18 mouse cellular contexts compared by ENCODE assay signal in genomic region chr10:76255617-76256016, GRCm38 (mm10). TPM values are rescaled to one million over a fixed set of nuclear protein-coding genes. Genes with fewer than 3 reads are reported as not detected.
A peak's percentile ranks its signal among the peaks of the same experiment; 100 is the strongest.
DNase-seq lines count a peak whose midpoint lies in the region; ATAC-seq and TF ChIP-seq lines count a peak whose summit lies in the region.
"Had no signal": no experiment of that assay in that cellular context is flagged by ENCODE, and none has a peak within 500 bp of the region (broad histone marks: within the 10 kb centered on the region; RNA-seq: fewer than 3 reads in every experiment).

No protein-coding gene starts in this region.

- no peak for TF ChIP-seq CTCF in brain, embryonic 14.5 days (IDR thresholded peaks at IDR 0.05; ENCODE audit: borderline replicate concordance, extremely low read depth, insufficient read depth, insufficient read length)
- no peak for TF ChIP-seq CTCF in lung, postnatal 0 days (IDR thresholded peaks at IDR 0.05)

- 49% methylated on average over 6 of the region's 6 CpGs for WGBS in heart, embryonic 14.5 days
- 64% methylated on average over 6 of the region's 6 CpGs for WGBS in limb, embryonic 13.5 days
- whole genome bisulfite sequencing in limb, embryonic 10.5 days, result 81% methylated on average over 6 of the region's 6 CpGs
- WGBS in lung, postnatal 0 days, result 57% methylated on average over 6 of the region's 6 CpGs

- no peak overlapping the region for H3K9ac ChIP-seq in heart, embryonic 14.5 days (ENCODE audit: low read length)
- H3K9ac ChIP-seq in limb, embryonic 13.5 days, result no peak overlapping the region
- no peak overlapping the region for H3K9ac ChIP-seq in lung, postnatal 0 days (replicated peaks; ENCODE audit: low read depth)

- no peaks in the 10 kb centered on the region for H3K9me3 ChIP-seq in heart, embryonic 14.5 days (ENCODE audit: control insufficient read depth, low read length)
- H3K9me3 ChIP-seq in limb, embryonic 13.5 days, result no peaks in the 10 kb centered on the region
- H3K9me3 ChIP-seq in limb, embryonic 10.5 days (replicated peaks), result no peaks in the 10 kb centered on the region
- no peaks in the 10 kb centered on the region for H3K9me3 ChIP-seq in lung, postnatal 0 days (ENCODE audit: low read length)

- no peaks in the 10 kb centered on the region for H3K27me3 ChIP-seq in heart, embryonic 14.5 days (ENCODE audit: control insufficient read depth, insufficient read depth, low read length)
- H3K27me3 ChIP-seq in limb, embryonic 13.5 days, result no peaks in the 10 kb centered on the region
- no peaks in the 10 kb centered on the region for H3K27me3 ChIP-seq in limb, embryonic 10.5 days (ENCODE audit: low read depth, poor library complexity, severe bottlenecking)
- no peaks in the 10 kb centered on the region for H3K27me3 ChIP-seq in lung, postnatal 0 days (replicated peaks; ENCODE audit: insufficient read depth, low read length)

- ATAC-seq in heart, embryonic 14.5 days (ENCODE audit: insufficient number of reproducible peaks, insufficient read depth, low FRiP score, low read depth), result no peak
- ATAC-seq in limb, embryonic 13.5 days (ENCODE audit: low FRiP score, low read depth), result no peak
- ATAC-seq in lung, postnatal 0 days, result no peak
- ATAC-seq: CD4-positive, CD25-positive, alpha-beta regulatory T cell, adult 4 months; forebrain, embryonic 16.5 days; intestine, embryonic 16.5 days had no signal

- H3K27ac ChIP-seq in heart, embryonic 14.5 days (replicated peaks in 1 of 2; ENCODE audit: control insufficient read depth in 1 of 2, insufficient read depth in 1 of 2, low read depth in 2 of 2, low read length in 2 of 2), result peak overlapping the region; percentile 10 to 31; a peak in 1 of 4 replicates
- H3K27ac ChIP-seq in limb, embryonic 13.5 days, result peak overlapping the region; percentile 28; the same call in 1 of the 2 replicates
- H3K27ac ChIP-seq in limb, embryonic 10.5 days, result no peak overlapping the region
- no peak overlapping the region for H3K27ac ChIP-seq in lung, postnatal 0 days (ENCODE audit: low read length)

- no peak for TF ChIP-seq EP300 in lung, postnatal 0 days (IDR thresholded peaks at IDR 0.05)

- H3K4me2 ChIP-seq in heart, embryonic 14.5 days (ENCODE audit: low read length), result no peak overlapping the region
- H3K4me2 ChIP-seq in limb, embryonic 13.5 days (replicated peaks), result no peak overlapping the region
- no peak overlapping the region for H3K4me2 ChIP-seq in lung, postnatal 0 days (replicated peaks; ENCODE audit: low read depth, low read length)
- H3K4me2 ChIP-seq: midbrain, embryonic 11.5 days had no signal

- no peak overlapping the region for H3K4me3 ChIP-seq in heart, embryonic 14.5 days (ENCODE audit: control insufficient read depth in 1 of 2, insufficient read depth in 1 of 2, low read depth in 1 of 2, low read length in 2 of 2)
- H3K4me3 ChIP-seq in limb, embryonic 13.5 days, result no peak overlapping the region
- H3K4me3 ChIP-seq in limb, embryonic 10.5 days, result no peak overlapping the region
- H3K4me3 ChIP-seq in lung, postnatal 0 days (ENCODE audit: low read depth, low read length), result no peak overlapping the region
- H3K4me3 ChIP-seq: erythroblast, embryonic 14.5 days had no signal

- intact Hi-C loops in heart, postnatal 14 days (cut with DNase I), result loop anchor here (2.0 kb wide), 1 partner anchor 17 kb away; no protein-coding TSS in a partner anchor

- TF ChIP-seq POLR2A in brain, embryonic 14.5 days (IDR thresholded peaks at IDR 0.05; ENCODE audit: borderline replicate concordance, extremely low read depth, insufficient read depth, insufficient read length, poor library complexity, severe bottlenecking), result no peak

- no peaks in the 10 kb centered on the region for H3K36me3 ChIP-seq in heart, embryonic 14.5 days (ENCODE audit: control insufficient read depth, insufficient read depth, low read length)
- peaks cover 9% of the 10 kb centered on the region; the same call in 1 of the 2 replicates for H3K36me3 ChIP-seq in limb, embryonic 13.5 days
- H3K36me3 ChIP-seq in limb, embryonic 10.5 days, result peaks cover 3% of the 10 kb centered on the region; the same call in 1 of the 2 replicates
- no peaks in the 10 kb centered on the region for H3K36me3 ChIP-seq in lung, postnatal 0 days (ENCODE audit: insufficient read depth, low read length)

- peaks cover 20 to 33% of the 10 kb centered on the region in 2 experiments for H3K4me1 ChIP-seq in heart, embryonic 14.5 days (ENCODE audit: control insufficient read depth in 2 of 2, insufficient read depth in 2 of 2, low read length in 2 of 2)
- peaks cover 16% of the 10 kb centered on the region for H3K4me1 ChIP-seq in limb, embryonic 13.5 days
- peaks cover 17% of the 10 kb centered on the region for H3K4me1 ChIP-seq in limb, embryonic 10.5 days
- H3K4me1 ChIP-seq in lung, postnatal 0 days (ENCODE audit: insufficient read depth, low read depth, low read length), result peaks cover 11% of the 10 kb centered on the region; the same call in 1 of the 2 replicates

- DNase-seq in heart, postnatal 14 days, result no peak
- no peak for DNase-seq in limb, embryonic 10.5 days (ENCODE audit: low spot score)
- DNase-seq in adrenal gland, postnatal 36 days, result peak; percentile 16 to 34
- DNase-seq in brain, embryonic 14.5 days (ENCODE audit: low read depth), result peak; percentile 34
- DNase-seq in lung, postnatal 0 days (ENCODE audit: low spot score), result no peak
- DNase-seq: cerebellum, adult 9-11 months; embryo, embryonic 11 days; layer of hippocampus, postnatal 36 days; right cerebral cortex, postnatal 4 days had no signal

RNA-seq across cellular contexts. Expression of gene S100b, which starts 2.0 kb away (rescaled TPM):
- polyA plus RNA-seq in heart, embryonic 14.5 days (2014; fragmentation: Nextera tagmentation; extraction: Ambion mirVana), result 0.80 and 1.1 TPM in 2 replicates
- total RNA-seq in heart, postnatal 14 days (2021), result 1 to 10 TPM in 1 of 2 experiments, under 1 TPM in 1; 1.00 to 1.8 TPM
- polyA plus RNA-seq in limb, embryonic 13.5 days (2015; fragmentation: Nextera tagmentation; extraction: Ambion mirVana), result 5.8 and 5.9 TPM in 2 replicates
- polyA plus RNA-seq in limb, embryonic 10.5 days (2016; fragmentation: Nextera tagmentation; extraction: Ambion mirVana), result not detected in 2 replicates
- 10 to 100 TPM; 12.1 to 17.8 TPM for total RNA-seq in adrenal gland, postnatal 36 days (2021)
- polyA plus RNA-seq in brain, embryonic 14.5 days (2012; rRNA removed), result 0.62 and 1.8 TPM in 2 replicates
- 1.3 and 1.9 TPM in 2 replicates for polyA plus RNA-seq in lung, postnatal 0 days (2015; fragmentation: Nextera tagmentation; extraction: Ambion mirVana)
- total RNA-seq: granulocyte monocyte progenitor cell, adult 5-6 weeks; MEL had no signal
- polyA plus RNA-seq: CD4-positive, CD25-positive, alpha-beta regulatory T cell, adult 4 months; erythroblast, embryonic 14.5 days had no signal

RNA-seq across cellular contexts. Expression of gene Prmt2, which starts 18.0 kb away (rescaled TPM):
- 57.7 and 58.6 TPM in 2 replicates for polyA plus RNA-seq in heart, embryonic 14.5 days (2014; fragmentation: Nextera tagmentation; extraction: Ambion mirVana)
- 10 to 100 TPM; 13.4 to 13.8 TPM for total RNA-seq in heart, postnatal 14 days (2021)
- polyA plus RNA-seq in limb, embryonic 13.5 days (2015; fragmentation: Nextera tagmentation; extraction: Ambion mirVana), result 59.6 and 60.0 TPM in 2 replicates
- 38.8 and 43.9 TPM in 2 replicates for polyA plus RNA-seq in limb, embryonic 10.5 days (2016; fragmentation: Nextera tagmentation; extraction: Ambion mirVana)
- total RNA-seq in adrenal gland, postnatal 36 days (2021), result 10 to 100 TPM; 21.3 to 25.5 TPM
- polyA plus RNA-seq in brain, embryonic 14.5 days (2012; rRNA removed), result 273 and 287 TPM in 2 replicates
- polyA plus RNA-seq in lung, postnatal 0 days (2015; fragmentation: Nextera tagmentation; extraction: Ambion mirVana), result 50.8 and 58.8 TPM in 2 replicates

Comparison
In these comparisons a context has a peak if more than half of its experiments do, and no peak if none do; other contexts are left out.
1. H3K27ac ChIP-seq: peak in heart, embryonic 14.5 days (2 of 2) and limb, embryonic 13.5 days (single experiment); none in limb, embryonic 10.5 days (single experiment) and lung, postnatal 0 days (single experiment).
2. DNase-seq: peak in adrenal gland, postnatal 36 days (2 of 2) and brain, embryonic 14.5 days (single experiment); none in heart, postnatal 14 days (0 of 2), limb, embryonic 10.5 days (single experiment) and lung, postnatal 0 days (single experiment).